Mouse (Mus musculus) mouse trophoblast stem cell (cell line): Measurements from ENCODE around the gene Mtch1.
"Not testable (repeated sequence)": the region's sequence is repeated elsewhere in the genome, so short reads cannot be mapped to it uniquely, and the experiment has no call there.

ENCODE experiments used
- in situ Hi-C, 2 experiments: fragments of 300-500 bp; cut with MseI, MboI; formaldehyde crosslinking; loops; 2 replicates in 1 of 2; 3 replicates in 1 of 2; pipeline ENCODE4 v1.15.1; 2025

The Mtch1 gene

GRCm38 (mm10) chr17:29365105-29365621 lies 17.4 kb upstream of the Mtch1 start:
- in situ Hi-C loops = loop anchor here in 1 of 2 experiments (5.0 kb wide), 1 partner anchor 103 kb away; the partner anchor contains the start of gene Ppil1

GRCm38 (mm10) chr17:29363109-29363508 lies 15.4 kb upstream of the Mtch1 start:
- in situ Hi-C loops = no loop called here

GRCm38 (mm10) chr17:29361982-29362691 lies 14.4 kb upstream of the Mtch1 start:
- in situ Hi-C loops = no loop called here

GRCm38 (mm10) chr17:29360761-29361221 lies 13.1 kb upstream of the Mtch1 start, which contains the start of gene Fgd2:
TSS of gene Fgd2 (plus strand) at chr17:29360914.
- in situ Hi-C loops = no loop called here

- in situ Hi-C loops = no loop called here
Observed at GRCm38 (mm10) chr17:29358928-29359327, 11.2 kb upstream of the Mtch1 start.

GRCm38 (mm10) chr17:29356882-29357281 lies 9.1 kb upstream of the Mtch1 start:
- in situ Hi-C loops = no loop called here

- in situ Hi-C loops = no loop called here
Observed at GRCm38 (mm10) chr17:29356479-29356856, 8.7 kb upstream of the Mtch1 start.

- in situ Hi-C loops = no loop called here
Observed at GRCm38 (mm10) chr17:29355841-29356478, 8.2 kb upstream of the Mtch1 start.

GRCm38 (mm10) chr17:29355461-29355840 lies 7.7 kb upstream of the Mtch1 start:
- in situ Hi-C loops = no loop called here

- in situ Hi-C loops = not testable (repeated sequence)
Observed at GRCm38 (mm10) chr17:29351056-29351455, 3.3 kb upstream of the Mtch1 start.

- in situ Hi-C loops = no loop called here
Observed at GRCm38 (mm10) chr17:29348996-29349395, 1.3 kb upstream of the Mtch1 start.

- in situ Hi-C loops = no loop called here
Observed at GRCm38 (mm10) chr17:29347126-29347644, 549 bp downstream of the Mtch1 start.

GRCm38 (mm10) chr17:29346496-29347125 lies 1.1 kb downstream of the Mtch1 start:
- in situ Hi-C loops = no loop called here

- in situ Hi-C loops = no loop called here
Observed at GRCm38 (mm10) chr17:29345272-29345671, 2.5 kb downstream of the Mtch1 start.

- in situ Hi-C loops = no loop called here
Observed at GRCm38 (mm10) chr17:29343241-29343640, 4.5 kb downstream of the Mtch1 start.

- in situ Hi-C loops = no loop called here
Observed at GRCm38 (mm10) chr17:29342010-29342910, 5.5 kb downstream of the Mtch1 start.

GRCm38 (mm10) chr17:29341591-29342003 lies 6.1 kb downstream of the Mtch1 start:
- in situ Hi-C loops = no loop called here

- in situ Hi-C loops = no loop called here
Observed at GRCm38 (mm10) chr17:29340406-29341261, 7.1 kb downstream of the Mtch1 start.

- in situ Hi-C loops = no loop called here
Observed at GRCm38 (mm10) chr17:29339170-29339768, 8.5 kb downstream of the Mtch1 start.
